Mouse (Mus musculus) heart, postnatal 10 days (tissue): ENCODE measurements at regions not wholly inside any gene's neighbourhood (a gene's known extent, or its start where the extent isn't known, plus 50 kb on each side); places are given as distances from the start of the nearest gene placed in this dataset.

Experiments used
- DNase-seq, 2 experiments: peaks; one replicate each; pipeline ENCODE4 v3.0.0; 2021
- intact Hi-C: fragments of 180-260 bp; cut with DNase I; formaldehyde crosslinking; loops from one replicate; pipeline ENCODE4 v1.15.1; 2025

DNA sequence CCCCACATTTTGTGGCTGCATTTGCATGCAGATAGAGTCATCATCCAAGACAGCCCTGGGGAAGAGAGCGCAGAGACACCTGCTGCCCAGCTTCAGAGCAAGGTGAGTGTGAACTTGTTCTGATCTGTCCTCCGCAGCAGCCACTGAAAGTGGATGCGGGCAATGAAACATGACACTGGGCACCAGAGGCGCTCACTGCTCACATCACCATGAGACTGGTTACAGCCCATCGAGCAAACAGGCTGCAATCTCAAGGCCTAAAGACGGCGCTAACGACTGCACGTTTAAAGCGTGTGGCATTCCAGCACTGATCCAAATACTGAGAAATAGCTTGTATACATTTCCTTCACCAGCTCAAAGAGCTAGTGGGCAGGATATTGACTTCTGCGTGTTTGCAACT lies 65.8 kb downstream of the Barhl2 start:
- intact Hi-C loops, result no loop called here
- no peak for DNase-seq

- DNase-seq, result no peak
- intact Hi-C loops, result no loop called here
Observed at GRCm38 (mm10) chr5:106386621-106387020, 71.3 kb downstream of the Barhl2 start.

DNA sequence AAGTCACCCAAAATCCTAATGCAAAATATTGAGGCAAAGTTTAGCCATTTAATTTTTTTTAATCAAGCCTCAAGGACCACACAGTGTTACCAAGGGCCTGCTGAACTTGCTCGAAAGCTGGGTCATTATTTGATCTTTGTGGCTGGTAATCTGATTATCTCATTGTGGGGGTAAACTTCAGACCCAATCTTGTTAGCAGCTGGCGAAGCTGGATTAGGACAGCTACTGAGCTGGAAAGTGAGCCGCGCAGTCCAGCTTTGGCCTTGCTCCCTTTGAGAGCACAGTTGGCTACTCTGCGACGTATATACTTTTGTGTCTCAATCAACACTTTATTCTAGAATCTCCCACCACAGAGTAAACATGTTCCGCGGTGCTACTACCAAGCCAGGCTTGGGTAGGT lies 72.1 kb downstream of the Barhl2 start:
- intact Hi-C loops, result no loop called here

GRCm38 (mm10) chr5:106385219-106385618 lies 72.7 kb downstream of the Barhl2 start:
- intact Hi-C loops, result no loop called here
- DNase-seq, result no peak

More for the DNA sequence above, 72.1 kb downstream of the Barhl2 start:
- DNase-seq, result no peak

GRCm38 (mm10) chr5:106384138-106384770 lies 73.7 kb downstream of the Barhl2 start:
- intact Hi-C loops, result no loop called here
- DNase-seq, result no peak

DNA sequence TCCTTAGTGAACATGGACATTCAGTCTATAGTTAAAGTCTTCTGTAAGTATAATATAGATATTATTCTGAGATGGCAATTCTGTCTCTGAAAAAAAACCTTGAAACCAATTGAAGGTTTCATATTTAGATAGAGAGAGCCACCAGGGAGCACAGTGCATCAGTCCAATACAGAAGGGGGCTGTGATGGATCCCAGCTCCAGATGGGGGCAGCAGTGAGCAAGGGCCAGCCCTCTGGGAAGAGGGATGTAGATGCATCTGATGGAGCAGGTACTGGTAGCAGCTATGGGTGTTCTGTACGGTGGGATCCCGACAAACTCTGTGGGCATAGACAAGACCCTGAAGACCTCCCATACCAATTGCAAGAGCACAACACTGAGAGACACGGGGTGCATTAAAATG lies 76.0 kb downstream of the Barhl2 start:
- intact Hi-C loops, result no loop called here
- no peak for DNase-seq

- no peak for DNase-seq
- intact Hi-C loops, result no loop called here
Observed at GRCm38 (mm10) chr5:106380631-106381285, 77.2 kb downstream of the Barhl2 start.

DNA sequence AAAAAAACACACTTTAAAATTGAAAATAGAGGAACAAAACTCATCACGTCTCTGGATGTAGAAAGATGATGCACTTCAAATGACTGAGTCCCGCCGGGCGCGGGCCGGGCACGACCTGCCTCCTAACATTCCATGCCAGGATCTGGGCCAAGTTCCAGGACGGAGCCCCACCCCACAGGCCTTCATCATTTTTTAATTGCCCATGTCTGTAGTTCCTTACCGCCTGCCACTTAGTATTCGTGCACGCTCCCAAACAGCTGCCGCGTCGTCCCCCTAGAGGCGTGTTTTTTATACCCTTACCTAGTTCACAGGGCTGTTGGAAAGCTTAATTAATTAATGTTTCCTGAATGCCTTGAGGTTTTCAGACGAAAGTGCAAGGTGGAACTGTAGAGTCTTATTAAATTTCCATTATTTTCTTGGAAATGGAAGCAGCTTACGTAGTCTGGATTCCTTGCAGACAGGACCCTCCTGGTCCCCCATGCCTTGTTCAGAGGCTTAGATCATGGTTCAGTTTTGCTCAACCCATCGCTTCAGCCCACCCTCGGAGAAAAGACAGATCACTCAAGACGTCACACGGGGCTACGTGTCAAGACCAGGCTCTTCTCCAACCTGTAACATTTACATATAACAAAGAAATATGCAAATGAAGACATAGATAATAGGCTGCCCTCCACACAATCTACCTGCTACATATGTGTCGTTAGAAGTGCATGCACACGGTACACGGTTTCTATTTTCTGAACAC lies 81.0 kb downstream of the Barhl2 start:
- DNase-seq, result no peak
- intact Hi-C loops, result no loop called here

DNA sequence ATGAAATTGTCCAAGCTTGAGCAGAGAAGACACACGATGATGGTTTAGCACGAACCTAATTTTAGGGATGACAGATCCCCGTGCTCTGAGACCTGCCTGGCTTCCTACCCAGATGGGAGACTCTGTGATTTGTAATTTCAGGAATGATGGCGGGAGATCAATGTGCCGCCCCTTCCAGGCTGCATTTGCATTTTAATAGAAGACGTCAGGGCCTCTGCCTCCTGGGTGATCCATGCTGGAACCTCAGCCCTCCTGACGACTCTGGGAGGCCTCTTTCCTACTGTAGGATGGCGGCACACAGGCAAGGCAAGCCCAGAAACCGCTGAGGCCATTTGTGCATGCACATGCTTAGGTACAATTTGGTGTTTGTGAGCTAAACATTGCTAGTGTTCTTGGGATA lies 90.1 kb downstream of the Barhl2 start:
- intact Hi-C loops, result loop anchor here (5.0 to 10.0 kb wide), 3 partner anchors 277 to 434 kb away; no protein-coding TSS in a partner anchor
- DNase-seq, result no peak

DNA sequence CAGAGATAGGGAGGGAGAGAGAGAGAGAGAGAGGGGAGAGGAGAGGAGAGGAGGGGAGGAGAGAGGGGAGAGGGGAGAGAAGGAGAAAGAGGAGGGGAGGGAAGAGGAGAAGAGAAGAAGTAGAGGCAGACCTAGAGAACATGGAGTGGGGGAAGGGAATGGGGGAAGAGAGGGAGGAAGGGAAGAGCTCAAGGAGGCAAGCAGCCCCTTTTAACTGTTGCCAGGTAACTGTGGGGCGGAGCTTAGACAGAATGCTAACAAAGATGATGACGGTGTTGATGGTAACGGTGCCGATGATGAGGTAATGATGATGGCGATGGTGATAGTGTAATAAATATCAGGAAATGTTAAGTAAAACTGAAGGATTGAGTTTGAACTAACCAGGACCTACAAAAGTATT lies 90.7 kb downstream of the Barhl2 start:
- DNase-seq, result no peak
- intact Hi-C loops, result loop anchor here (5.0 to 10.0 kb wide), 3 partner anchors 277 to 435 kb away; no protein-coding TSS in a partner anchor

DNA sequence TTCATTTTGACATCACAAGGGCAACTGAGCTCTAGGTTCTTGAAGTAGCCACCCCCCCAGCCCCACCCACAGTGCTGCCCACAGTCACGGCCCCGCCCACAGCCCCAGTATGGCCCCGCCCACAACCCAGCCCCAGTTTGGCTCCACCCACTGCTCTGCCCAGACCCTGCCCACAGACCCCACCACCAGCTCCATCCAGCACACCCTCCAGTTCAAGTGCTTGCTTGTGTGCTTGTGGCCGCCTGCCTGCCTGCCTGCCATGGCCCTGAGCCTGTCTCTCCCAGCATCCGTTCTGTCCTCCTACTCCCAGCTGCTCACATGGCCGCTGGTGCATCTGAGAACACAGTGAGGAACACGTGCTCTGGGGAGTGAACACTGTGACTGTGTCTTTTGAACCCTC lies 92.0 kb downstream of the Barhl2 start:
- intact Hi-C loops, result loop anchor here (5.0 to 10.0 kb wide), 3 partner anchors 279 to 436 kb away; no protein-coding TSS in a partner anchor
- no peak for DNase-seq

DNA sequence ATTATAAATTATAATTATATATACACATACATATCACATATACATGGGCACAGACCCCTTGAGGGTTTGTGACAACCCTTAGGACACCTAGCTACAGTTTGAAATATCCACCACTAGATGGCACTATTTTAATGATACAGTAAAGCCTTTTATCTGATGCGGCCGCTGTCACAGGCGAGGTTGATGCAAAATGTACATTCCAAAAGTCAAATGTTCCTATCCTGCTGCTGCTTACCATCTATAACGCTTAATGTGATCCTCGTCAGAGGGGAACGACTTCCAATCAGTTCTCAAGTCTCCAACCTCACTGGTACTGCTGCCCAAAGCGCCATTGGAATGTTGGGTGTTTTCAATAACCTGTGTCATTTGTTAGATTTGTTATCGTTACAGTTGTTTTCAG lies 92.9 kb downstream of the Barhl2 start:
- DNase-seq, result peak in 1 of 2 experiments; percentile 3
- intact Hi-C loops, result loop anchor here (5.0 to 10.0 kb wide), 3 partner anchors 280 to 437 kb away; no protein-coding TSS in a partner anchor

DNA sequence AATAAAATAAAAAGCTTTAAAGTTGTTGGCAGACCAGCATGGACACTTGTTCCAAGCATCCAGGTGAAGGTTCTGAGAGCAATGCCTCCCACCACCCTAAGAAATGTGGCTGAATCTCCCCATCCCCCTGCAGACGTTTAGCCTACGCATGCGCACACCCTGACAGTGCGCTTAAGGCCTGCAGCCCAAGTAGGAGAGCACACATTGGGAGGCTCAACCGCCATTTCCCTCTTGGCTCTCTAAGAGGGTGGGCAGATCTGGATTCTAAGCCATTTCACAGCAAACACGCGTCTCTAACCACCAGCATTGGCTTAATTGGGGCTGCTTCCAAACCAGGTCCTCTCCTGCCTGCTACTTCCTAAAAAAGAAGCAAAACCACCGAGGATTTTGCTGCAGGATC lies 106.6 kb downstream of the Barhl2 start:
- intact Hi-C loops, result no loop called here
- DNase-seq, result no peak

GRCm38 (mm10) chr5:106349851-106350515 lies 108.0 kb downstream of the Barhl2 start:
- DNase-seq, result no peak
- intact Hi-C loops, result no loop called here

DNA sequence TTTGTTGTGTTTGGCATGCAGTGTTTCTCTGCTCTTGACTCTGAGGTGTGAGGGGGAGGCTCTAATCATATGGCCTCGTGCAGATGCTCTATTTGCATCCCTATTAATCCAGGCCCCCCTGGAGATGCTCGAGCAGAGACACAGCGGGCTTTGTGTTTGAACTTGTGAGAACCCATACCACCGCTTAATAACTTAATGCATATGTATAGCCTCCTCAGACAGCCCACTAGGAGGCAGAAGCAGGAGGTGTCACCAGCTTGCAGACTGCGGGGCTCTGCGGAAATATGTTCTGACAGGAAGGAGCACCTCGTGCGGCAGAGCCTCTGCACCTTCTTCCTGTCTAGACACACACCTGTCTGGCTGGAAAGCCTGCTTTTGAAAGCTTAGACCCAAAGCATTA lies 113.7 kb downstream of the Barhl2 start:
- intact Hi-C loops, result no loop called here
- no peak for DNase-seq

GRCm38 (mm10) chr5:106343601-106344000 lies 114.4 kb downstream of the Barhl2 start:
- intact Hi-C loops, result no loop called here
- DNase-seq, result no peak

- intact Hi-C loops, result no loop called here
- DNase-seq, result no peak
Observed at GRCm38 (mm10) chr5:106341361-106341760, 116.6 kb downstream of the Barhl2 start.

DNA sequence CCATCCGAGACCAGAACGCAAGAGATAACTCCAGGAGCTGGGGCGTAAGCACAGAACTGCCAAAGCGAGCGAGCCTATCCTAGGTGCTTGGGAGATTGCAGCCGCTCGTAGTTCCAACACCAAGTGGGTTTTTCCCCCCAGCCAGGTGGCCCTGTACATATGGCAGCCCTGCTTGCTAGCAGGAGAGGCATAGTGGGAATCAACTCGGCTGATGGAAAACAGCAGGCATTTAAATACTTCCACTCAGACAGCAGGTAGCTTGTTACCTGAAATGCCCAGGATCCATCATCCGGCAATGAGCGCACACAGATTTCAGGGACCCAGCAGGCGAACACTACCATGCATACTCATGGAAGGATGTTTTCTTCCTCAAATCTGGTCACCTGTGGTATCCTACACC lies 122.3 kb downstream of the Barhl2 start:
- intact Hi-C loops, result no loop called here
- DNase-seq, result no peak

- intact Hi-C loops, result no loop called here
- DNase-seq, result no peak
Observed at GRCm38 (mm10) chr5:106327592-106328150, 130.3 kb downstream of the Barhl2 start.

DNA sequence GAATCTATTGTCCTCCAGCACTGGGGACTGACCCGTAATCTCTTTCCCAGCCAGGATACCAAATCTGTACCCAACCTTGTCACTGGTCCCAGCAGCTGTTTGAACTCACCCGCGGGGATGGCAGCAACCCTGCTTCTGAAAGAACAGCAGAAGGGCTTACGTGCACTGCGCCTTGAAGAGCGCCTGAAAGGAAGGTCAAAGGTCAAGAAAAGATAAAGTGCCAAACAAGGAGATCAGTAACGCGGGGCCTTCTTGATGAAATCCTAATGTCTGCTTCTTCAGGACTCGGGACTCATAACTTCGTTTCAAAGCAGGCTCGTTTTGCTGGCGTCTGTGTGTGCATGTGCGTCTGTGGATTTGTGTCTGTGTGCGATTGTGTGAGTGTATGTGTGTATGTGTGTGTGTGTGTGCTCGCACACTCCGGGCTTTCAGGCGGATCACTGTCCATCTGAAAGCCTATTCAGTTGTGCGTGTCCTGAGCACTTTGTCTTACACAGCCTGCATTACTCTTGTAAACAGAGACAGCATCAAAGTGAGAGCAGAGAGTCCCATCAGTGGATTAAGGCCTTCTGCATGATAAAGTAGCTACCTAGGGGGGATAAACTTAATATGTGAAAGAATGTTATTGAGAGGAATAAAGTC lies 135.3 kb downstream of the Barhl2 start:
- intact Hi-C loops, result no loop called here
- no peak for DNase-seq
